Mouse (Mus musculus): Measurements from ENCODE around the gene Palm2. TPM values are rescaled to one million over a fixed set of nuclear protein-coding genes. Genes with fewer than 3 reads are reported as not detected.

The Palm2 gene
- total and polyA plus RNA-seq, 3 experiments, result not detected

DNA sequence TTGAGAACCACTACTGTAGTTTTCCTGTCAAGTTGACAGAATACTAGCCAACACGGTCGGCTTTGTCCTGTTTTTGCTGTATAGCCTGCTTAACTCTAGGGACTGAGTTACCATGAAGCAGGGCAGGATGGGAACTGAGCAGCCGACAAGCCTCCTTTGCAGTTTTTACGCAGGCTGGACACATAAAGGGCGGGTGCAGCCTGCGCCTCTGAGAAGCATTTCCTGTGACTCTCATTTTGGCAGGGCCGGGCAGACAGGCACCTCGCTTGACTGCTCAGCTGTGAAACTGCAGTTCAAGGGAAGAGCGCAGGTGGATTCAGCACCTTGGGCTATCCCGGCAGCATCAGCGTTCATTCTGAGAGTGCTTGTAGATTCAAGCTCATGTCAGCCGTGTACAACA lies 247.5 kb downstream of the Palm2 start:
- no peak overlapping the region for H3K9ac ChIP-seq (ENCODE audit: control insufficient read depth, low read depth, low read length, poor library complexity, severe bottlenecking)
- no peaks in the 10 kb centered on the region for H3K4me1 ChIP-seq (ENCODE audit: control insufficient read depth in 1 of 2, insufficient read depth in 2 of 2, low read length in 2 of 2)
- no peaks in the 10 kb centered on the region for H3K9me3 ChIP-seq (replicated peaks; ENCODE audit: insufficient read depth, low read length)

DNA sequence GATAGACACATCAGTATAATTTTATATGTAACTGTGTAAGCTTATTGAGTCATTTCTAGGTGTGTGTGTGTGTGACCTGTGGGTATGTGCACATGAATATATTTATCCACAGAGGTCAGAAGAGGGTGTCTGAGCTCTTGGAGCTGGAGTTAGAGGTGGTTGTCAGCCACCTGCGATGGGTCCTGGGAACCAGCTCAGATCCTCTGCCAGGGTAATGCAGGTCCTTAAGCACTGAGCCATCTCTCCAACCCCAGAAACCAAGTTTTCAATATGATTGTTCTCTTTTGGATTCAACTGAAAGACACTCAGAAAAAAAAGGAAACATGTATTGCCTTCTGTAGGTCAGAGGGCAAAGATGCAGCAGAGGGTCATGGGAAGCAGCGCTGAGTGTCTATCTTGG lies 248.3 kb downstream of the Palm2 start:
- Histone ChIP-seq H3K27me3 (ENCODE audit: control insufficient read depth in 1 of 2, insufficient read depth in 2 of 2, low read length in 2 of 2) (peaks cover 0 to 5% of the 10 kb centered on the region in 2 experiments; a peak in 1 of 4 replicates), H3K9me3 (replicated peaks; ENCODE audit: insufficient read depth, low read length) (no peaks in the 10 kb centered on the region)

More for the DNA sequence above, 247.5 kb downstream of the Palm2 start:
- Histone ChIP-seq H3K4me3 (ENCODE audit: control insufficient read depth in 1 of 2, insufficient read depth in 1 of 2, low read depth in 2 of 2, low read length in 2 of 2) (no peak overlapping the region), H3K27ac (ENCODE audit: control insufficient read depth, low read depth, low read length) (no peak overlapping the region), H3K36me3 (ENCODE audit: control insufficient read depth in 1 of 2, insufficient read depth in 2 of 2, low read length in 2 of 2) (no peaks in the 10 kb centered on the region), H3K27me3 (ENCODE audit: control insufficient read depth in 1 of 2, insufficient read depth in 2 of 2, low read length in 2 of 2) (peaks cover 0 to 5% of the 10 kb centered on the region in 2 experiments; a peak in 1 of 4 replicates), H3K79me2 (ENCODE audit: control insufficient read depth, insufficient read depth, low read length, poor library complexity) (no peaks in the 10 kb centered on the region)
- TF ChIP-seq MXI1 (IDR thresholded peaks at IDR 0.05; ENCODE audit: low read depth, low read length) (no peak), GABPA (IDR thresholded peaks at IDR 0.05; ENCODE audit: low read depth, low read length) (no peak), USF1 (IDR thresholded peaks at IDR 0.05; ENCODE audit: low read depth, low read length) (no peak), BHLHE40 (IDR thresholded peaks at IDR 0.05; ENCODE audit: borderline replicate concordance, low read depth, low read length) (no peak)
- no peak for DNase-seq (ENCODE audit: low read depth, low spot score)

DNA sequence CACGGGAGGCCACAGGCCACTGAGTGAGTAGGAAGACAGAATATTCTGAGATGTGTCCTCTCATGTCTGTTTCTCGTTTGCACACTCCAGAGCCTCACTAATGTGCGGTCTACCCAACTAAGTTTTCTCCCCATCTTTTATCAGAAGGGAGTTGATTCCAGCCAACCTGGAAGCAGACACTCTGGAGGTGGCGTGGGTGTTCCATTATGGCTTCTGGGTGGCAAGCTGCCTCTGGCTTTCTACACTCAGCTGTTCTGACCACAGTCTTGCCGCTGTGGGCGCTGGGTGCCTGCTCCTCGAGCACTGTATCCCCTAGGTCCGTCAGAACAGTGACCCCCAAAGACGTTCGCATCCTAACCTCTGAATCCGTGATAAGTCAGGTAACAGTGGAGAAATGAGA lies 248.9 kb downstream of the Palm2 start:
- no peak overlapping the region for H3K27ac ChIP-seq (ENCODE audit: control insufficient read depth, low read depth, low read length)
- DNase-seq (ENCODE audit: low read depth, low spot score), result no peak
- H3K27me3 ChIP-seq (ENCODE audit: control insufficient read depth in 1 of 2, insufficient read depth in 2 of 2, low read length in 2 of 2), result peaks cover 0 to 5% of the 10 kb centered on the region in 2 experiments; a peak in 1 of 4 replicates
- no peak overlapping the region for H3K4me3 ChIP-seq (ENCODE audit: control insufficient read depth in 1 of 2, insufficient read depth in 1 of 2, low read depth in 2 of 2, low read length in 2 of 2)
- TF ChIP-seq ELF1 (IDR thresholded peaks at IDR 0.05; ENCODE audit: low read depth, low read length), result no peak
- no peaks in the 10 kb centered on the region for H3K9me3 ChIP-seq (replicated peaks; ENCODE audit: insufficient read depth, low read length)
- no peaks in the 10 kb centered on the region for H3K79me2 ChIP-seq (ENCODE audit: control insufficient read depth, insufficient read depth, low read length, poor library complexity)
- H3K36me3 ChIP-seq (ENCODE audit: control insufficient read depth in 1 of 2, insufficient read depth in 2 of 2, low read length in 2 of 2), result no peaks in the 10 kb centered on the region
- H3K4me1 ChIP-seq (ENCODE audit: control insufficient read depth in 1 of 2, insufficient read depth in 2 of 2, low read length in 2 of 2), result no peaks in the 10 kb centered on the region
- H3K9ac ChIP-seq (ENCODE audit: control insufficient read depth, low read depth, low read length, poor library complexity, severe bottlenecking), result no peak overlapping the region

More for the DNA sequence above, 248.3 kb downstream of the Palm2 start:
- TF ChIP-seq BHLHE40 (IDR thresholded peaks at IDR 0.05; ENCODE audit: borderline replicate concordance, low read depth, low read length) (no peak), POLR2A (IDR thresholded peaks at IDR 0.05; ENCODE audit: control insufficient read depth in 1 of 2, insufficient read depth in 1 of 2, low read depth in 1 of 2, low read length in 2 of 2, poor library complexity in 1 of 2) (no peak), ZC3H11A (IDR thresholded peaks at IDR 0.05; ENCODE audit: low read depth, low read length) (no peak), USF2 (IDR thresholded peaks at IDR 0.05; ENCODE audit: borderline replicate concordance in 1 of 2, insufficient read depth in 1 of 2, low read depth in 1 of 2, low read length in 2 of 2) (no peak), HCFC1 (IDR thresholded peaks at IDR 0.05; ENCODE audit: low read depth, low read length) (no peak), MEF2A (IDR thresholded peaks at IDR 0.05; ENCODE audit: extremely low read depth, insufficient replicate concordance, low read depth, low read length, poor library complexity, severe bottlenecking) (no peak), MAZ (IDR thresholded peaks at IDR 0.05; ENCODE audit: low read depth, low read length) (no peak), JUND (IDR thresholded peaks at IDR 0.05; ENCODE audit: low read depth, low read length) (no peak), POLR2AphosphoS5 (IDR thresholded peaks at IDR 0.05; ENCODE audit: borderline replicate concordance, low read depth, low read length) (no peak), CTCF (IDR thresholded peaks at IDR 0.05 in 2 of 3, conservative IDR thresholded peaks at IDR 0.05 in 1 of 3; ENCODE audit: control insufficient read depth in 1 of 3, insufficient read depth in 1 of 3, low read depth in 2 of 3, low read length in 3 of 3, poor library complexity in 1 of 3, severe bottlenecking in 1 of 3) (no peak), CHD1 (IDR thresholded peaks at IDR 0.05; ENCODE audit: low read depth, low read length) (no peak), MYB (IDR thresholded peaks at IDR 0.05; ENCODE audit: low read depth, low read length) (no peak), MAX (IDR thresholded peaks at IDR 0.05; ENCODE audit: low read length) (no peak), TAL1 (IDR thresholded peaks at IDR 0.05; ENCODE audit: low read length) (no peak), ZMIZ1 (IDR thresholded peaks at IDR 0.05; ENCODE audit: low read depth, low read length) (no peak), ELF1 (IDR thresholded peaks at IDR 0.05; ENCODE audit: low read depth, low read length) (no peak)
- no peak overlapping the region for H3K4me3 ChIP-seq (ENCODE audit: control insufficient read depth in 1 of 2, insufficient read depth in 1 of 2, low read depth in 2 of 2, low read length in 2 of 2)
- DNase-seq (ENCODE audit: low read depth, low spot score), result no peak
- no peaks in the 10 kb centered on the region for H3K79me2 ChIP-seq (ENCODE audit: control insufficient read depth, insufficient read depth, low read length, poor library complexity)
- H3K36me3 ChIP-seq (ENCODE audit: control insufficient read depth in 1 of 2, insufficient read depth in 2 of 2, low read length in 2 of 2), result no peaks in the 10 kb centered on the region
- no peak overlapping the region for H3K27ac ChIP-seq (ENCODE audit: control insufficient read depth, low read depth, low read length)
- no peak overlapping the region for H3K9ac ChIP-seq (ENCODE audit: control insufficient read depth, low read depth, low read length, poor library complexity, severe bottlenecking)
- H3K4me1 ChIP-seq (ENCODE audit: control insufficient read depth in 1 of 2, insufficient read depth in 2 of 2, low read length in 2 of 2), result no peaks in the 10 kb centered on the region

Measured in MEL (cell line).